Mouse (Mus musculus): Measurements from ENCODE around the gene Gm29106.
"Not testable (repeated sequence)": the region's sequence is repeated elsewhere in the genome, so short reads cannot be mapped to it uniquely, and the experiment has no call there.

Gm29106 gene
- long read RNA-seq, experiment 1 = 0 reads
- long read RNA-seq, experiment 2 = 0 reads

GRCm38 (mm10) chr1:118176242-118176641, at the start of gene Gm29106:
Gene Gm29106, plus strand, starts transcription at chr1:118176542.
- intact Hi-C loops (cut with DNase I) = not testable (repeated sequence)

GRCm38 (mm10) chr1:118228540-118228939, 52.2 kb downstream of the Gm29106 start:
- intact Hi-C loops (cut with DNase I) = no loop called here

- intact Hi-C loops (cut with DNase I) = no loop called here
These were observed 59.7 kb downstream of the Gm29106 start for GRCm38 (mm10) chr1:118236032-118236431.

Data from adrenal gland (tissue).